Mouse (Mus musculus): ENCODE data around the gene Cckar. TPM values are rescaled to one million over a fixed set of nuclear protein-coding genes. Genes with fewer than 3 reads are reported as not detected.

Cckar gene
- total and polyA plus RNA-seq, 3 experiments = not detected

DNA sequence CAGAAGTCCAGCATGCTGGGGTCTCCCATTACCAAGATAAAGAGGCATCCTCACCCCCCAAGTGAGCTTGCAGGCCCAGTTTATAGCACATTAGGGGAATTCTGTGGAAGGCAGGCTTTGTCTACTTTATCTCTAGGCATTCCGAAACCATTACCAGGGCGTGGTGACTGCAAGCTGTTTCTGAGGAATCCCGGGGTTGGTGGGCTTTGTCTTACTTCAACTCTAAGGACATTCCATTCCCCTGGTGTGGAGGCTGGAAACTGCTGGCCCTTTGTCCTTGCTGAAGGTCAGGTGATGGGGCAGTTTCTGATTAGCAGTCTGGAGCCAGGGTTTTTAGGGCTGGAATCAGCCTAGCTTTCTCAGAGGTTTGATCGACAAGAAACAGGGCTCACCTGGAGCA is 36.0 kb downstream of the Cckar start:
- no peak for DNase-seq (ENCODE audit: extremely low read depth)
- in situ Hi-C loops (cut with MboI; ENCODE audit: low pct_ligation_motif_present, low pct_unique_long_range_greater_than_20kb, low sequenced_read_pairs) = loop anchor here (10.0 kb wide), 1 partner anchor 327 kb away; no protein-coding TSS in a partner anchor
- no peak overlapping the region for H3K27ac ChIP-seq (ENCODE audit: insufficient read depth, low read depth)
- peaks cover 0 to 4% of the 10 kb centered on the region in 2 experiments; a peak in 1 of 4 replicates for H3K4me1 ChIP-seq (ENCODE audit: control insufficient read depth in 1 of 2, insufficient read depth in 2 of 2)
- no peak overlapping the region for H3K9ac ChIP-seq (ENCODE audit: insufficient read depth, low read depth)
- dilution Hi-C loops (cut with MboI; ENCODE audit: extremely low pct_ligation_motif_present, extremely low pct_unique_long_range_greater_than_20kb, low sequenced_read_pairs) = no loop called here
- no peaks in the 10 kb centered on the region for H3K27me3 ChIP-seq (replicated peaks)
- no peaks in the 10 kb centered on the region for H3K79me2 ChIP-seq (replicated peaks; ENCODE audit: control insufficient read depth, extremely low read depth, insufficient read depth, poor library complexity, severe bottlenecking)
- H3K4me3 ChIP-seq (replicated peaks in 1 of 3; ENCODE audit: low read depth in 2 of 3, low read length in 2 of 3, poor library complexity in 1 of 3) = no peak overlapping the region
- no peak for TF ChIP-seq MEF2A (IDR thresholded peaks at IDR 0.05; ENCODE audit: borderline replicate concordance, low read depth, low read length)
- TF ChIP-seq RAD21 (IDR thresholded peaks at IDR 0.05; ENCODE audit: low read depth, low read length) = no peak
- TF ChIP-seq MAZ (IDR thresholded peaks at IDR 0.05; ENCODE audit: low read depth, low read length) = no peak
- TF ChIP-seq JUND (conservative IDR thresholded peaks at IDR 0.05; ENCODE audit: low read depth, low read length) = no peak
- TF ChIP-seq USF1 (IDR thresholded peaks at IDR 0.05; ENCODE audit: low read depth, low read length) = no peak
- TF ChIP-seq TCF12 (IDR thresholded peaks at IDR 0.05; ENCODE audit: low read depth, low read length) = no peak
- no peak for TF ChIP-seq UBTF (IDR thresholded peaks at IDR 0.05; ENCODE audit: low read depth, low read length)
- no peak for TF ChIP-seq NELFE (IDR thresholded peaks at IDR 0.05; ENCODE audit: low read depth, low read length)
- no peak for TF ChIP-seq MAFK (IDR thresholded peaks at IDR 0.05; ENCODE audit: insufficient replicate concordance, low read length)
- TF ChIP-seq ZNF384 (IDR thresholded peaks at IDR 0.05; ENCODE audit: low read depth, low read length) = no peak
- peaks cover 13% of the 10 kb centered on the region for H3K9me3 ChIP-seq (replicated peaks; ENCODE audit: low read length)
- no peak overlapping the region for H3K4me2 ChIP-seq (ENCODE audit: insufficient read depth, low read depth, poor library complexity, severe bottlenecking)
- no peaks in the 10 kb centered on the region for H3K36me3 ChIP-seq (replicated peaks in 1 of 2; ENCODE audit: control insufficient read depth in 1 of 2, insufficient read depth in 1 of 2, low read length in 1 of 2)

- H3K36me3 ChIP-seq (replicated peaks in 1 of 2; ENCODE audit: control insufficient read depth in 1 of 2, insufficient read depth in 1 of 2, low read length in 1 of 2) = no peaks in the 10 kb centered on the region
- DNase-seq (ENCODE audit: extremely low read depth) = no peak
- H3K9me3 ChIP-seq (replicated peaks; ENCODE audit: low read length) = peaks cover 13% of the 10 kb centered on the region
- H3K27me3 ChIP-seq (replicated peaks) = no peaks in the 10 kb centered on the region
- dilution Hi-C loops (cut with MboI; ENCODE audit: extremely low pct_ligation_motif_present, extremely low pct_unique_long_range_greater_than_20kb, low sequenced_read_pairs) = no loop called here
- TF ChIP-seq TCF12 (IDR thresholded peaks at IDR 0.05; ENCODE audit: low read depth, low read length) (no peak), USF2 (conservative IDR thresholded peaks at IDR 0.05; ENCODE audit: low read depth, low read length) (no peak), ETS1 (conservative IDR thresholded peaks at IDR 0.05; ENCODE audit: low read depth, low read length) (no peak), UBTF (IDR thresholded peaks at IDR 0.05; ENCODE audit: low read depth, low read length) (no peak), MAZ (IDR thresholded peaks at IDR 0.05; ENCODE audit: low read depth, low read length) (no peak), MXI1 (IDR thresholded peaks at IDR 0.05; ENCODE audit: low read depth, low read length) (no peak), CHD2 (IDR thresholded peaks at IDR 0.05; ENCODE audit: low read length) (no peak), ZMIZ1 (IDR thresholded peaks at IDR 0.05; ENCODE audit: low read depth, low read length) (no peak), ZKSCAN1 (IDR thresholded peaks at IDR 0.05; ENCODE audit: borderline replicate concordance, low read depth, low read length) (no peak), MAFK (IDR thresholded peaks at IDR 0.05; ENCODE audit: insufficient replicate concordance, low read length) (no peak), MAX (IDR thresholded peaks at IDR 0.05; ENCODE audit: low read length) (no peak), NRF1 (IDR thresholded peaks at IDR 0.05; ENCODE audit: low read depth, low read length) (no peak), MYC (IDR thresholded peaks at IDR 0.05; ENCODE audit: low read depth, low read length) (no peak), JUND (conservative IDR thresholded peaks at IDR 0.05; ENCODE audit: low read depth, low read length) (no peak), TBP (conservative IDR thresholded peaks at IDR 0.05; ENCODE audit: low read depth, low read length) (no peak), ZNF384 (IDR thresholded peaks at IDR 0.05; ENCODE audit: low read depth, low read length) (no peak), BHLHE40 (IDR thresholded peaks at IDR 0.05; ENCODE audit: low read depth, low read length) (no peak)
- H3K4me3 ChIP-seq (replicated peaks in 1 of 3; ENCODE audit: low read depth in 2 of 3, low read length in 2 of 3, poor library complexity in 1 of 3) = no peak overlapping the region
- H3K79me2 ChIP-seq (replicated peaks; ENCODE audit: control insufficient read depth, extremely low read depth, insufficient read depth, poor library complexity, severe bottlenecking) = no peaks in the 10 kb centered on the region
- no peak overlapping the region for H3K9ac ChIP-seq (ENCODE audit: insufficient read depth, low read depth)
- no peak overlapping the region for H3K27ac ChIP-seq (ENCODE audit: insufficient read depth, low read depth)
- H3K4me1 ChIP-seq (ENCODE audit: control insufficient read depth in 1 of 2, insufficient read depth in 2 of 2) = peaks cover 0 to 4% of the 10 kb centered on the region in 2 experiments; a peak in 1 of 4 replicates
- in situ Hi-C loops (cut with MboI; ENCODE audit: low pct_ligation_motif_present, low pct_unique_long_range_greater_than_20kb, low sequenced_read_pairs) = loop anchor here (10.0 kb wide), 1 partner anchor 326 kb away; no protein-coding TSS in a partner anchor
- no peak overlapping the region for H3K4me2 ChIP-seq (ENCODE audit: insufficient read depth, low read depth, poor library complexity, severe bottlenecking)
Measured at GRCm38 (mm10) chr5:53670321-53670938, 37.1 kb downstream of the Cckar start.
